In the genomic region with DNA sequence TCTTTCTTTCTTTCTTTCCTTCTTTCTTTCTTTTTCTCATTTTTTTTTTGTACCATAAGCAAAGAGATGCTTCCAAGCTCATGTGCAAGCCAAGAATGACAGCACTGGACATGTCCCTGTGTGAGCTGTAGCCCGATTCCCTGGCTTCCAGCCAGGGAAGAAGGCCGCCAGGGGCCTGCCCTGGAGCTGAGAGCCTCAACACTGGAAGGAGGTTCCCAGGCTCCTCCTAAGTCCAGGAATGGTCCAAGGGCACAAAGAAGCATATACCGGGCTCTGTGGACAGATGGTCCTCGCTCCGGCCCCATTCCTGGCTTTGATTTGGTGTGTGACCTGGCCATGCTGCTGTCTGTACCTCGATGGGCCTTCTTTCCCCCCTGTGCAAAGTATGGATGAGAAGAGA, we compare ENCODE assay signal across 11 mouse cellular contexts. TPM values are rescaled to one million over a fixed set of nuclear protein-coding genes. Genes with fewer than 3 reads are reported as not detected.
DNase-seq lines count a peak whose midpoint lies in the region; ATAC-seq and TF ChIP-seq lines count a peak whose summit lies in the region.
"Had no signal": no experiment of that assay in that cellular context is flagged by ENCODE, and none has a peak within 500 bp of the region (broad histone marks: within the 10 kb centered on the region; RNA-seq: fewer than 3 reads in every experiment).

No protein-coding gene starts in this region.

- no peaks in the 10 kb centered on the region for H3K36me3 ChIP-seq in forebrain, embryonic 14.5 days (ENCODE audit: control insufficient read depth, insufficient read depth, low read length)
- H3K36me3 ChIP-seq in forebrain, embryonic 13.5 days (ENCODE audit: poor library complexity, severe bottlenecking): no peaks in the 10 kb centered on the region
- no peaks in the 10 kb centered on the region for H3K36me3 ChIP-seq in midbrain, postnatal 0 days (ENCODE audit: insufficient read depth, low read length)
- H3K36me3 ChIP-seq: liver, embryonic 13.5 days; stomach, embryonic 15.5 days had no signal

- no peak for TF ChIP-seq CTCF in midbrain, postnatal 0 days (IDR thresholded peaks at IDR 0.05)

- H3K9ac ChIP-seq in forebrain, embryonic 14.5 days (ENCODE audit: low read length): no peak overlapping the region
- no peak overlapping the region for H3K9ac ChIP-seq in forebrain, embryonic 13.5 days
- H3K9ac ChIP-seq in midbrain, postnatal 0 days (replicated peaks; ENCODE audit: low read length, poor library complexity, severe bottlenecking): no peak overlapping the region
- H3K9ac ChIP-seq: liver, embryonic 13.5 days; stomach, embryonic 15.5 days had no signal

- ATAC-seq in forebrain, embryonic 14.5 days: no peak
- ATAC-seq in forebrain, embryonic 13.5 days: no peak
- ATAC-seq in midbrain, postnatal 0 days (ENCODE audit: low FRiP score): no peak

- peaks cover 10% of the 10 kb centered on the region for H3K4me1 ChIP-seq in forebrain, embryonic 14.5 days (ENCODE audit: control insufficient read depth, insufficient read depth, low read length)
- H3K4me1 ChIP-seq in forebrain, embryonic 13.5 days: peaks cover 40% of the 10 kb centered on the region
- H3K4me1 ChIP-seq in brown adipose tissue, adult 24 weeks (ENCODE audit: control insufficient read depth, insufficient read depth, insufficient read length, low read length): peaks cover 3% of the 10 kb centered on the region; the same call in 1 of the 2 replicates
- peaks cover 4% of the 10 kb centered on the region; the same call in 1 of the 2 replicates for H3K4me1 ChIP-seq in midbrain, postnatal 0 days (ENCODE audit: insufficient read depth, low read length)
- H3K4me1 ChIP-seq: liver, embryonic 13.5 days had no signal

- 70% methylated on average over 6 of the region's 6 CpGs for WGBS in forebrain, embryonic 14.5 days
- 71% methylated on average over 6 of the region's 6 CpGs for WGBS in forebrain, embryonic 13.5 days
- 74% methylated on average over 6 of the region's 6 CpGs for WGBS in midbrain, postnatal 0 days

- no peak overlapping the region for H3K27ac ChIP-seq in forebrain, embryonic 14.5 days (ENCODE audit: low read depth, low read length)
- H3K27ac ChIP-seq in forebrain, embryonic 13.5 days: no peak overlapping the region
- H3K27ac ChIP-seq in brown adipose tissue, adult 24 weeks (replicated peaks; ENCODE audit: low read depth, low read length): peak overlapping the region; percentile 45; the same call in 1 of the 2 replicates
- H3K27ac ChIP-seq in midbrain, postnatal 0 days (ENCODE audit: low read depth, low read length): no peak overlapping the region
- H3K27ac ChIP-seq: liver, embryonic 13.5 days; stomach, embryonic 15.5 days had no signal

- no peaks in the 10 kb centered on the region for H3K9me3 ChIP-seq in forebrain, embryonic 14.5 days (replicated peaks; ENCODE audit: control insufficient read depth, low read length)
- no peaks in the 10 kb centered on the region for H3K9me3 ChIP-seq in forebrain, embryonic 13.5 days (replicated peaks)
- no peaks in the 10 kb centered on the region for H3K9me3 ChIP-seq in midbrain, postnatal 0 days (ENCODE audit: low read length)
- H3K9me3 ChIP-seq: liver, embryonic 13.5 days; stomach, embryonic 15.5 days had no signal

- no peak overlapping the region for H3K4me2 ChIP-seq in forebrain, embryonic 14.5 days (ENCODE audit: low read length)
- no peak overlapping the region for H3K4me2 ChIP-seq in forebrain, embryonic 13.5 days
- no peak overlapping the region for H3K4me2 ChIP-seq in midbrain, postnatal 0 days (ENCODE audit: low read depth, low read length, poor library complexity, severe bottlenecking)
- H3K4me2 ChIP-seq: liver, embryonic 13.5 days; stomach, embryonic 15.5 days had no signal

- H3K27me3 ChIP-seq in forebrain, embryonic 14.5 days (replicated peaks; ENCODE audit: control insufficient read depth, insufficient read depth, low read length): no peaks in the 10 kb centered on the region
- H3K27me3 ChIP-seq in forebrain, embryonic 13.5 days: no peaks in the 10 kb centered on the region
- no peaks in the 10 kb centered on the region for H3K27me3 ChIP-seq in midbrain, postnatal 0 days (ENCODE audit: insufficient read depth, low read length)
- H3K27me3 ChIP-seq: stomach, embryonic 15.5 days had no signal

- peak; percentile 14 for DNase-seq in forebrain, embryonic 14.5 days (ENCODE audit: low spot score)
- peak; percentile 45 for DNase-seq in gastrocnemius, postnatal 10 days
- peak; percentile 64 for DNase-seq in lung, postnatal 10 days
- DNase-seq in midbrain, postnatal 0 days (ENCODE audit: low spot score): no peak
- DNase-seq in retina, embryonic 14.5 days (ENCODE audit: low spot score): no peak
- no peak for DNase-seq in kidney, adult 18-20 months
- DNase-seq: B cell, adult 2 months; liver, embryonic 13.5 days had no signal

- no peak overlapping the region for H3K4me3 ChIP-seq in forebrain, embryonic 14.5 days (ENCODE audit: low read depth, low read length)
- H3K4me3 ChIP-seq in forebrain, embryonic 13.5 days: no peak overlapping the region
- no peak overlapping the region for H3K4me3 ChIP-seq in brown adipose tissue, adult 24 weeks (ENCODE audit: insufficient read depth, low read depth, low read length)
- no peak overlapping the region for H3K4me3 ChIP-seq in midbrain, postnatal 0 days (ENCODE audit: low read depth, low read length)
- H3K4me3 ChIP-seq: liver, embryonic 13.5 days; stomach, embryonic 15.5 days had no signal

RNA-seq across cellular contexts. Expression of a gene that starts 46.9 kb away (rescaled TPM):
- 14.7 and 14.8 TPM in 2 replicates for polyA plus RNA-seq in forebrain, embryonic 14.5 days (2014; fragmentation: Nextera tagmentation; extraction: Ambion mirVana)
- 21.7 and 28.6 TPM in 2 replicates for polyA plus RNA-seq in forebrain, embryonic 13.5 days (2015; fragmentation: Nextera tagmentation; extraction: Ambion mirVana)
- polyA plus RNA-seq in brown adipose tissue, adult 24 weeks (2012; ENCODE audit: insufficient read depth, insufficient read length, missing spikeins): 3.1 and 4.1 TPM in 2 replicates
- 10 to 100 TPM; 15.9 to 20.7 TPM for total RNA-seq in gastrocnemius, postnatal 10 days (2021)
- 83.0 and 83.5 TPM in 2 replicates for total RNA-seq in midbrain, postnatal 0 days (2014; rRNA removed)
- polyA plus RNA-seq in midbrain, postnatal 0 days (2015; fragmentation: Nextera tagmentation; extraction: Ambion mirVana): 41.1 and 41.6 TPM in 2 replicates

Comparison
In these comparisons a context has a peak if more than half of its experiments do, and no peak if none do; other contexts are left out.
1. DNase-seq: peak in forebrain, embryonic 14.5 days (single experiment), gastrocnemius, postnatal 10 days (single experiment) and lung, postnatal 10 days (single experiment); none in midbrain, postnatal 0 days (single experiment), retina, embryonic 14.5 days (single experiment) and kidney, adult 18-20 months (single experiment).